Mouse (Mus musculus) liver, adult 2 months (tissue): Measurements from ENCODE around the gene Sulf2. TPM values are rescaled to one million over a fixed set of nuclear protein-coding genes. Genes with fewer than 3 reads are reported as not detected.

ENCODE experiments used
- DNase-seq: peaks from one replicate; pipeline ENCODE4 v3.0.0-alpha.2; 2011; ENCODE audit warnings: low read depth, low spot score; ENCODE audit errors: extremely low read depth
- H3K27ac ChIP-seq: fragments of 200-500 bp; replicated peaks from 2 replicates; pipeline ENCODE4 v1.5.1; 2012; ENCODE audit warnings: low read depth, mild to moderate bottlenecking, control low read depth, inconsistent platforms, low read length; ENCODE audit not compliant: insufficient read depth
- H3K27me3 ChIP-seq: fragments of 200-500 bp; 2 replicates; pipeline ENCODE4 v1.6.1; 2012; ENCODE audit warnings: mild to moderate bottlenecking, moderate library complexity, low read length, inconsistent platforms; ENCODE audit not compliant: control insufficient read depth, insufficient read depth
- H3K36me3 ChIP-seq: fragments of 200-500 bp; 2 replicates; pipeline ENCODE4 v1.6.1; 2012; ENCODE audit warnings: low read length, inconsistent platforms; ENCODE audit not compliant: control insufficient read depth, insufficient read depth
- H3K4me1 ChIP-seq: fragments of 200-500 bp; 2 replicates; pipeline ENCODE4 v1.6.1; 2011; ENCODE audit warnings: low read length; ENCODE audit not compliant: control insufficient read depth, insufficient read depth
- H3K4me3 ChIP-seq: fragments of 200-500 bp; 2 replicates; pipeline ENCODE4 v1.5.1; 2011; ENCODE audit warnings: low read depth, mild to moderate bottlenecking, control low read depth, low read length, moderate library complexity; ENCODE audit not compliant: insufficient read depth
- H3K79me2 ChIP-seq: fragments of 200-500 bp; 2 replicates; pipeline ENCODE4 v1.6.1; 2012; ENCODE audit warnings: inconsistent platforms, mild to moderate bottlenecking, low read length, moderate library complexity; ENCODE audit not compliant: control insufficient read depth, insufficient read depth
- H3K9ac ChIP-seq: fragments of 200-500 bp; 2 replicates; pipeline ENCODE4 v1.6.1; 2012; ENCODE audit warnings: low read depth, mild to moderate bottlenecking, control low read depth, inconsistent platforms, low read length
- CTCF ChIP-seq: fragments of 200-500 bp; IDR thresholded peaks from 2 replicates; pipeline ENCODE4 v1.5.1; 2011; ENCODE audit warnings: low read depth, low read length, control low read depth
- POLR2A ChIP-seq: fragments of 200-500 bp; IDR thresholded peaks from 2 replicates; pipeline ENCODE4 v1.6.1; 2011; ENCODE audit warnings: low read length, control low read depth; ENCODE audit not compliant: insufficient read depth; ENCODE audit errors: extremely low read depth
- WGBS: fragments of 180-500 bp; shearing (Covaris S2); methylation state at CpG from one replicate; pipeline ENCODE4 v1.1.7; 2018; 5-methylcytosine and 5-hydroxymethylcytosine counted together
- polyA plus RNA-seq: library from polyadenylated mRNA; depleted of rRNA; stranded (reverse); fragments of >200 nt; gene quantifications from 2 replicates; pipeline ENCODE4 v1.2.3, GENCODE M21; 2012
- total RNA-seq: library from RNA; depleted of rRNA; stranded (reverse); fragments of >200 nt; gene quantifications from 2 replicates; pipeline ENCODE4 v1.2.3, GENCODE M21; 2014

Gene Sulf2
- total and polyA plus RNA-seq, 2 experiments: 7.8 to 16.1 TPM

DNA sequence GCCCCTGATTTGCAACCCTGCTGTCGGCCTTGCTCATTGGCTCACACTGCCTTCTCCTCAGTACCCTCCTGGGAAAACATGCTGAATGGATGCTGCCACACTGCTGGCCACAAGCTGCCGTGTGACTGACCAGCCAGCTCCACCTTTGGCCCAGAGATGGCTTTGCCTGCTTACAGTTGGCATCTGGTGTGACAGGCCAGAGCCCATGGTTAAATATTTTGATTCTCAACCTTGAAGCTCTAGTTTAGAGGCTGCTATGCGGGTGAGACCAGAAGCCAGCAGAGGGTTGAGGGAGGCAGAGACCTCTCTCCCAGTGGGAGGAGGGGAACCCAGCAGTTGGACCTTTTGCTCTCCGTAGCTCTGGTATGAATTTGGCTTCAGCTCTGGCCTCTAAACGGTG, 6.7 kb upstream of the Sulf2 start:
- TF ChIP-seq CTCF (no peak), POLR2A (no peak)
- H3K79me2 ChIP-seq: no peaks in the 10 kb centered on the region
- H3K27me3 ChIP-seq: no peaks in the 10 kb centered on the region
- WGBS: 64% methylated on average over 5 of the region's 5 CpGs
- H3K9ac ChIP-seq: no peak overlapping the region
- H3K36me3 ChIP-seq: no peaks in the 10 kb centered on the region
- H3K4me3 ChIP-seq: no peak overlapping the region
- no peak for DNase-seq
- H3K4me1 ChIP-seq: no peaks in the 10 kb centered on the region
- H3K27ac ChIP-seq: no peak overlapping the region

DNA sequence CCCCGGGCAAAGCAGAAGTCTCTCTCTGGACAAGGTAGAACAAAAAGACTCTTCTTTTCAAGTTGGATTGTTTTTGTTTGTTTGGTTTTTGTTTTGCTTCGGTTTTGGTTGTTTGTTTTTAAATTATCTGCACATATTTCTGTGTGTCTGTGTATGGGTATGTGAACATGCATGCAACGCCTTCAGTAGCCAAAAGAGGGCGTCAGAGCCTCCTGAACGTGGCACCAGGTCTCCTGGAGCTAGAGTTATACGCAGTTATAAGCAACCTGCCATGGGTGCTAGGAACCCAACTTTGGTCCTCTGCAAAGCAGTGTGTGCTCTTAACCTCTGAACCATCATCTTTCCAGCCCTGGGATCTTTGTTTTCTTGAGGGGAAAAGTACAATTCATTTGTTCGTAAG, 3.8 kb upstream of the Sulf2 start:
- Histone ChIP-seq H3K4me1 (no peaks in the 10 kb centered on the region; the same call in 1 of the 2 replicates), H3K27me3 (no peaks in the 10 kb centered on the region), H3K9ac (no peak overlapping the region), H3K27ac (no peak overlapping the region), H3K4me3 (no peak overlapping the region), H3K79me2 (no peaks in the 10 kb centered on the region), H3K36me3 (no peaks in the 10 kb centered on the region)
- TF ChIP-seq POLR2A: no peak
- TF ChIP-seq CTCF: no peak
- 89% methylated on average over 7 of the region's 7 CpGs for WGBS
- DNase-seq: no peak

DNA sequence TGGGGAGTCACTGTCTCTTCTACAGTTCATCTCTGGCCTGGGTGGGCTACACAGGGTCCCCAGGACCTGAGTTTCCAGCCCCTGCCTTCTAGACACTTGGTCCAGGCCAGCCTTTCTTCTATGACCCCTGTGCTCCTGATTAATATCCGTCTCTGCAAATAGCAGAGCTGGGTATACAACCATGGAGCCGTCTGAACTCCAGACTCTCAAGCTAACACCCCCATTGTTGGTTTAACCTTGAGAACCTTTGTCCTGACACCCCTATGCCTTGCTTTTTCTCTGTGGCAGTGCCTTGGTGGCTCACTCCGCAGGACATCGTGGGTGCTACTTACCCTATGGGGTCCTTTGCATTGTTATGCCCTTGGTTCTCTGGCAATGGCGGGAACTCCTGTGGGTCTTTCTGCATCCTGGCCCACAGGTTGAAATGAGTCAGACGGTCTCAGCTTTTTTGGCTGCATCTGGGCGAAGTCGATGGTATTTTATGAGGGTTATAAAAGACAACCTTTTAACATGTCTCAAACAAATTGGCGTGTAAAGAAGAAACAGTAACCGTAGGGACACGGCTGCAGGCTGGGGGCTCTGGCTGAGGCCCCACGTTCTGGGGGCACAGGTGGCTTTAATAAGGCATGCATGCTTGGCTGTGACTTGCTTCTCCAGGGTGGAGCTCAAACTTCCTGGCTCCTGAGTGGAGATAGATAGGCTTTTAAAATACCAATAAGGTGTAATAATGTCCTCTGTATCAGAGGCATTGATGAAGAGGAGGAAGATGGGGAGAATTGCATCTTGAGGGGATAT, 2.5 kb upstream of the Sulf2 start:
- Histone ChIP-seq H3K27me3 (no peaks in the 10 kb centered on the region), H3K4me1 (peaks cover 5% of the 10 kb centered on the region), H3K27ac (no peak overlapping the region), H3K36me3 (no peaks in the 10 kb centered on the region), H3K9ac (no peak overlapping the region), H3K79me2 (no peaks in the 10 kb centered on the region), H3K4me3 (no peak overlapping the region)
- no peak for TF ChIP-seq POLR2A
- no peak for TF ChIP-seq CTCF
- WGBS: 82% methylated on average over 12 of the region's 12 CpGs
- no peak for DNase-seq

DNA sequence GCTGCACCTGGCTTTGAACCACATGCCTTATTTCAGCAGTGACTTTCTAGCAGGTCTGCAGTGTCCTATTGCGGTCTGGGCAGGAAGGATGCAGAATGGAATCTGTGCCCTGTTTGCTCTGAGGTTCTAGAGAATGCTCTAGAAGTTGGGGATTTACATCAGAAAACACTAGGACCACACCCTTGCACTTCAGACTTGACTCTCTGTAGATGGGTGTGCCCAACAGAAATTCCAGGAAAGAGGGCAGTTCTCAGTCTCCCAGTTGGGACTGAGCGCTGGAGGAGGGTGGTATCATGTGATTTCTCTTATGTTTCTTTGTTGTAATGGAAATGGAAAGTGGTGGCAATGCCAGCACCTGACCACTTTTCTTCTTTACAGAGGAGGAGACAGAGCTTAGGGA, 1.7 kb upstream of the Sulf2 start:
- no peak for DNase-seq
- 85% methylated on average over 2 of the region's 2 CpGs for WGBS

DNA sequence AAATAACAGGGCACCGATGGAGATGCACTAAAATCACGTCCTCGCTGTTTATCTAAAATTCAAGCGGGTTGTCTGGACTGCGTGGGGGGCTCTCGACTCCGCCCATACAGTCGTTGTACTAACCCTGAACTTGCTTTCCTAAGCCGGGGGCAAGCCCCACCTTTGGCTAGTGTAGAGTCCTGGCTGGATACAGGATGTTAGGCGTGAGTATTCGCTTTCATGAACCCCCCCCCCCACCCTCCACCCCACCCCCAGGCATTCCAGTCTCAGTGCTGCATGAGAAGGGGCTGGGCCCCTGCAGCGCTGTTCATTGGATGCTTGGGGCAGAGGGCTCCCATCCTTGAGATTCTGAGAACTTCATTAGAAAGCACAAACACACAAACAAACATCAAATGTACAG, 659 bp upstream of the Sulf2 start:
- 31% methylated on average over 12 of the region's 12 CpGs for WGBS
- Histone ChIP-seq H3K4me3 (no peak overlapping the region), H3K36me3 (no peaks in the 10 kb centered on the region), H3K27ac (no peak overlapping the region), H3K4me1 (peaks cover 6% of the 10 kb centered on the region), H3K79me2 (no peaks in the 10 kb centered on the region), H3K27me3 (no peaks in the 10 kb centered on the region), H3K9ac (no peak overlapping the region)
- TF ChIP-seq POLR2A: no peak
- no peak for TF ChIP-seq CTCF
- DNase-seq: no peak

More for the DNA sequence above, 1.7 kb upstream of the Sulf2 start:
- peaks cover 6% of the 10 kb centered on the region for H3K4me1 ChIP-seq
- no peaks in the 10 kb centered on the region for H3K27me3 ChIP-seq
- no peak overlapping the region for H3K4me3 ChIP-seq
- H3K9ac ChIP-seq: no peak overlapping the region
- H3K79me2 ChIP-seq: no peaks in the 10 kb centered on the region
- TF ChIP-seq POLR2A (no peak), CTCF (no peak)
- no peaks in the 10 kb centered on the region for H3K36me3 ChIP-seq
- no peak overlapping the region for H3K27ac ChIP-seq

DNA sequence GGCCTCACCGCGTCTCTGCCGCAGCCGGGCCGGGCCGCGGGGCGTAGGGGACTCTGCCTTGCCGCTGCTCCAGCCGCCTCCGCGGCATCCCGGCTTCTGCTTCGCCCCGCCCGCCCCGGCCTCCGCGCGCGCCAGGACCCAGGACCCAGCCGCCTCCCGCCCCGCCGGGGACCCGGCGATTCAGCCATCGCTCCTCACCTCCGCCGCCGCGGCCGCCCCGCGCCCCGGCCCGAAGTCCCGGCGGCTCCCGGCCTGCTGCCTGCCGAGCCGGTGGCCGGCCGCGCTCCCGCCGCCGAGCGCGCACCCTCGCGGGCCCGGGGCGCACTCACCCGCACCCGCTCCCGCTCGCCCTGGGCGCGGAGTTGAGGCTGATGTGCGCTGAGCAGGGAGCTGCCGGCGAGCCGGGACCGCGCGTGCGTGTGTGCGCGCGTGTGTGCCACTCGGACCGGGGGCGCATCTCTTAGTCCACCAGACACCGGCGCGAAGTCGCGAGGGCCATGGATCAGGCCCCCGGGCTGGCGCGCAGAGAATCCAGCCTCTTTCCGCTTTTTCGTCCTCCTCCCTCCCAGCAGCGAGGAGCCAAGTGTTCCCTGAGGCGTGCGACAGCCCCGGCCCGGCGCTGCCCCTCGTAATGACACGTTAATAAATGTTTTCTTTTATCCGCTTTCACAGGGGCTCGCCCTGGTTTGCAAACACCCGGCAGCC, 562 bp downstream of the Sulf2 start:
- Histone ChIP-seq H3K27me3 (no peaks in the 10 kb centered on the region), H3K79me2 (no peaks in the 10 kb centered on the region), H3K4me1 (peaks cover 6% of the 10 kb centered on the region), H3K4me3 (peak overlapping the region; percentile 62), H3K36me3 (no peaks in the 10 kb centered on the region), H3K27ac (no peak overlapping the region), H3K9ac (peak overlapping the region; percentile 72)
- WGBS: 1% methylated on average over 88 of the region's 95 CpGs
- no peak for TF ChIP-seq POLR2A
- TF ChIP-seq CTCF: no peak
- no peak for DNase-seq
